Mouse (Mus musculus) lung, adult 18-20 months (tissue): ENCODE data around the gene Hdhd3.
"Not testable (repeated sequence)": the region's sequence is repeated elsewhere in the genome, so short reads cannot be mapped to it uniquely, and the experiment has no call there.

Experiments used
- DNase-seq, 2 experiments: peaks; one replicate each; pipeline ENCODE4 v3.0.0; 2022; ENCODE audit warnings: mixed read lengths in 2 of 2

Hdhd3 gene

DNA sequence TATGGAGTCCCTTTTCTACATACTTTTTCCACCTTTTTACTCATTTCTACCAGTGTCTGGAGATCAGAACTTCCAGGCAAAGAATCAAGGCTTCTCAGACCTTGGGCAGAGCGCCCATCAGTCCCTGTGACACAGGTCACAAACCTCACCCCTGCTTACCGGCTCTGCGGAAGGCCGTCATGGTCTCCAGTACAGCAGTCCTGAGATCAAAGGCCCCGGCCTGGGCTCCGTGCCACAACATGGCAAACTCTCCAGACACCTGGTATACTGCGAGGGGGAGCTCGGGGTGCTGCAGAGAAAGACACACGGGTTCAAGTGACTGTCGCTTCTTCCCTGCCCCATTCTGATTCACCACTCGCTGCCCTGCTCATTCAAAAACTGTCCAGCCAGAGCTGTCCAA is 6.7 kb upstream of the Hdhd3 start:
- no peak for DNase-seq

DNA sequence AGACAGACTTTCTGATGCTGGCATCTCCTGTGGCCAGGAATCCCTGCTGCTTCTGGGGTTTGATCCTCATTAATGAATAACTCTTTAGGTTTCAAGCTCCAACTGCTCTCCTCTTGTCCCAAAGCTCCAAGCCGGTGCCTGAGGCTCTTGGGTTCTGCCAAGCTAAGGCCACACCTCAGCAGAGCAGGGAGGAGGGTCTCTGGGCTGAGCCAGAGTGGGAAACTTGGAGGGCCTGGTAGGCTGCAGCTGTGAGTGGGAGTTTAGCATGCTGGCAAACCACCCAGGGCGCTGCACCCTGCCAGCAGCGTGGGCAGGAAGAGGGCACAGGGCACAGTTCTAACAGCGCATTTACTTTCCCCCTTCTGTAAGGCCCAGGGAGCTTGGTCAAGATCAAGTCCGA is 5.6 kb upstream of the Hdhd3 start:
- DNase-seq: no peak

DNA sequence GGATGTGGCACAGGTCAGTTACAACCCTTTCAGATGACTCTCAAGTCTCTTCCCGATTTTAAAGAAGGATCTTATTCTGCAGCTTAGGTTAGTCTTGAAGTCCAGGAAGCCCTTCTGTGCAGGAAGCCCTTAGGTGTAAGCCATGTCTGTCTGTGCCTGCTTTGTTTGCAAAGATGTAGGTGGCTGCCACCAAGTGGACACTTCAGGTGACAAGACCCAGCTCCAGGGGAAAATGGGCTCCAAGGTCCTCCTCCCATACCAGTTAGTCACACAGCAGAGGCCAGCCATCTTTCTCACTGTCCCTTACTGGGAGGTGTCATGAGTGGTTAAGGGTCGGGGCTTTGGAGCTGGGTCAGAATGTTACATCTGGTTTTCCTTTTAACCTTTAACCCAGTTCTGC is 3.5 kb upstream of the Hdhd3 start:
- DNase-seq: peak; percentile 25 to 53

DNA sequence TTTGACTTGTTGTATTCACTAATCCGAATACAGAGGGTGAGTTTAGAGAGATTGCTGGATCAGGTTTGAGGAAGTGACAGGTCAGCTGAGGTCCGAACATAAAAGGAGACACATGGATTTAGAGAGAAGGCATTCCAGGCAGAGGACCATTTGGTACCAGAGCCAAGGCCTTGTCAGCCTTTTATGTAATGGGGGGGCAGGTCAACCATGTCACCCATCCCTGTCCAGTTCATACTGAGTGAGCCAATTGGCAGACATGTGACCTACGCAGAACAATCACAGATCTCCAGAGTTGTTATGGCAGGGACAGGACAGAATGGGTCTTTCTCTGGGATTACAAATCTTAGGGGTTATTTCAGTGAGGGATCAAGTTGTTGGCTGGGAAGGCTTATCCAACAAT is 2.7 kb upstream of the Hdhd3 start:
- DNase-seq: no peak

DNA sequence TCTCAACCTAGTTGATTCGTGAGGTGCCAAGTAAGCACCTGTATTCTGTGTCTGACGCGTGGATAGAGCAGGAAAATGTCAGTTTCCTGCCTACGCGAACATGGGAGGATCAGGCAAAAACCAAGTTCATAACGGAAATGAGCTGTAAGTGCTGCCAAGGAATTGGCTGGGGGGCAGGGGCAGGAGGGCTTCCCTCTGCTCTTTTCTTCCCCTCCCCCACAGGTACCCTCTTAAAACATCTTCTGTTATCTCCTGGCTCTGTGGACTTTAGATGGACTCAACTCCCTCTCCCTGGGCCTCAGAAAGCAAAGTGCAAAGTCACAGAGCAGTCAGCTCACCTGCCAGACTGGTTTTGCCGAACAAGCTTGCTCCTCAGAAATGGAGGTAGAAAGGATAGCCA is 298 bp downstream of the Hdhd3 start:
- no peak for DNase-seq

DNA sequence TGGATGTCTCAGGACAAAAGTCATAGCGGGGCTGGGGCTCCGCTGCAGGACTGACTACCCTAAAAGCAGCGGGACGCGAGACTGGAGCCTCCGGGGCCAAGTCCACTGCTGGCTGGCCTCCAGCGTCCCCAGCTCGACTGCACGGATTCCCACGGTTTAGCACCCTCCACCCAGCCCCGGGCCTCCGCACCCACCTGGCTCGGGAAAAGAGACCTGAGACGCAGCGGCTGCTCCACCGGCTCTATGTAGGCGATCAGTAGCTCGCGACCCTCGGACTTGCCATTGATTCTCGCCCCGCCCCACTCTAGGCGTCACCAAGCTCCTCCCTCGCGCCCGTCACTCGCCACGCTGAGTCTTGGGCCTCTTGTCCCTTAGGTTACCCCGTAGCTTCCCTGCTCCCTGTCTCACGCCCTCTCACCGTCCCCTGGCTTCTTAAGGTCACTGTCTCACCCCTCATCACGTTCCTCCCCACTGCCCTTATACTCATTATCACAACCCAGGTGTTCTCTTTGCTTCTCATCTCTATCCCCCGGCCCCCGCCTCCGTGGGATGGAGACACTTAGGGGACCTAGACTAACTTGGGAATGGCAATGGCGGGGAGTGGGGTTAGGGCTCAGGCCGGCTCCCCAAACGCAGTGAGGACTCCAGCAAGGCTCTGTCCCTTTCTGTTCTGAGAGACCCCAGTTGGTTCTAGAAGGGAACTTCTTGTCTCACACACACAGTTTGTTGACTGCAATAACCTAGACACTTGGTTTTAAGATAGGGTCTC is 1.1 kb downstream of the Hdhd3 start:
- DNase-seq: peak; percentile 91 to 94

DNA sequence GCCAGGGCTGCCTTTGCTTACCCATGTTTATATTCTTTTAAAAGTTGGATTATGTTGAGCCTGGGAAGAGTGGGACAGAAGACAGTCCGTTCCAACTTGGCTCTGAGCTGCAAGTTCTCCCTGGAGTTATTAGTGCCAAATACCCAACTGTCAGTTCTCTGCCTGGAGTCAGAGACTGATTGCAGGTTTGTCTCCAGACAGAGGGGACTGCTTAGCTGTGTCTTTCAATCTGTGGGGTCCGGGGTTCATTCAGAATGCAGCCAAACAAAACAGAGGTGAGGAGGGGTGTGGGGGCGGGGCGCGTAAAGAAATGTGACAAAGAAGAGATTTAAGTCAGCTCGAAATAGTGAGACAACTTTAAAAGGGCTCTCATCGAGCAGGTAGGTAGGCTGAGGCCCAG is 1.7 kb downstream of the Hdhd3 start:
- DNase-seq: no peak

DNA sequence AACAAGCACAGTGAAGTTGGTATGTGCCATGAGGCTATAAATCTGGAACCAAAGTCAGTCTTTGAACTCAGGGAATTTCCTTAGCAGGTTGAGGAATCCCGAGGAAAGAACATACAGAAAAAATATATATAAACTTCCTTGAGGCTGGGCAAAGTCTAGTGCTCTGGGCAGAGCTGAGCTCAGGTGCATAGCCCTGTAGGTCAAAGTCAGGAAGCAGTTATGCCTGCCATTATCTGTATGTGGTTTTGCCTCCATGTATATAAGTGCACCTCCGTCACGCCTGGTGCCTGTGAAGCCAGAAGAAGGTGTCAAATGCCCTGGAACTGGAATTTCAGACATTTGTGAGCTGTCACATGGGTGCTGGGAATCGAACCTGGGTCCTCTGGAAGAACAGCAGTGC is 2.5 kb downstream of the Hdhd3 start:
- no peak for DNase-seq

DNA sequence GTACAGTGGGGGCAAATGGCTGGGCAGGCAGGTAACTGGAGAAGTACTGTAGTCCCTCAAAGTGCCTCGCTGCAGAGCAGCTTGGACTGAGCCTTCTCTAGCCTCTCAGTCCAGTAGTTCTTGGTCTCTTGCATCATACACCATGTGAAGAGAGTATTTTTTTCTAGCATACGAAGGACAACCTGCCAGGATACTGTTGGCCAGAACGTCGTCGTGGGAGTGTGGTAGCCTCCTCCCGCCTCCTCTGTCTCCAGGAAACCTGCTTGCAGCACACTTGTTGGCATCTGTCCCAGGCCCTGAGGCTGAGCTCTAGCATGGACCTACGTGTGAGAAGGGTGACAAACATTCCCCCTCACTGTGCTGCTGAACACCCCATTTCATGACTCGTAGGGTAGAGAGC is 6.5 kb downstream of the Hdhd3 start:
- DNase-seq: peak; percentile 83 to 90

DNA sequence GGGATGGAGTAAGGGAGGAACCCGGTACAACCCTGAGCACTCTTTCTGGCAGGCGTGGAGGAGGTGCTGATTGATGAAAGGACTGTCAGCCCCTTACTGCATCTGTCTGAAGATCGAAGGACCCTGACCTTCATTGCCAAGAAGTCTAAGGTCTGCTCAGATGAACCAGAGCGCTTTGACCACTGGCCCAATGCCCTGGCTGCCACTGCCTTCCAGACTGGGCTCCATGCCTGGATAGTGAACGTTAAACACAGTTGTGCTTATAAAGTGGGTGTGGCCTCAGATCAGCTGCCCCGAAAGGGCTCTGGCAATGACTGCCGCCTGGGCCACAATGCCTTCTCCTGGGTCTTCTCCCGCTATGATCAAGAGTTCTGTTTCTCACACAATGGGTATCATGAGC is 7.3 kb downstream of the Hdhd3 start:
- DNase-seq: peak; percentile 64 to 71

DNA sequence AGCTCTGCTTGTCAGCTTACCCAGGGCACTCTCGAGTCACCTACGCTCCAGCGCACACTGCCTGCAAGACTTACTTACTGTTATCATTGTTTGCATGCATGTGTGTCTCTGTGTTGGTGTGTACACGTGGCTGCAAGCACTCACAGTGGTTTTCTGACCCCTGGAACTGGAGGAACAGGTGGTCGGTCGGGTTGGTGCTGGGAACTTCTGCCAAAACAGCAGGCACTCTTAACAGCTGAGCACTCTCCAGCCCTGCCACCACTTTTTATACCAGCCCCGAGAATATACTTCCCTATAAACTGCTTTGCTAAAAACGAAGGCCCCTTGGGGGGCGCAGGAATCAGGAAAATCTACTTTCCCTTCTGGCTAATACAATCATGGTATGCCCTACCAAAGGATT is 9.0 kb downstream of the Hdhd3 start:
- no peak for DNase-seq

DNA sequence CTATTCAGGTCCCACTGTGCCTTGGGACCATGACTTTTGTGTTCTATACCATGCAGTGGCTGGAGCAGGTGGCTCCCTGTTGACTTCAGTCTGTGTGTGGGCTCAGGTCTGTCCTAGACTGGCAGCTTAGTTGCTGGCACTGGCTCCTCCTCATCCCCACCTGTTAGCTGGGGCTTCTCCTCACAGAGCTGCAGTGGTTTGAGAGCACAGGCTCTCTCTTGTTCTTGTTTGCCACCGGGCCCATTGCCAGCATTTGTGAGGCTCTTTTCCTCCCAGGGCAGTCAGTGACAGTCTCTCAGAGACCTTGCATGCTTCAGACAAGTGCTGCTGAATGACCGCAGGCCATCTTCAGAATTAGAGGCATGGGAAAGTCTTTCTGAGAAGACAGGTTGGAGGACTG is 10.6 kb downstream of the Hdhd3 start:
- DNase-seq: no peak

DNA sequence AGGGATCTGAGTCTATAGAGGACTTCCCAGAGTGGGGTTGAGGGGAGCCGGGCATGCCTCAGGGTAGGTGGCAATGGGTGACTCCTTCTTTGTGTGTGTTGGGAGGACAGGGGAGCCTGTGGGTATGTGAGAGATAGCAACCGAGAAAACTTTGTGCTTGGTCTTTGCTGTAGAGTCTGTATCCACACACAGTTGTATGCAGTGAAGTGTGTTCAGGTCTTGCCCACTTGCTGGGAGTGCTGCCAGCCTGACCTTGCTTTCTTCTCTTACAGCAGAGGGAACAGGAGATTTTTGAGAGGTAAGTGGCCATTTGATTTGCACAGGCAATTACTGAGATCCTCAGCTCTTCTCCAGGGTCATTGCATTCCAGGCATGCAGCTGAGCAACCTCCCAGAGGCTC is 15.4 kb downstream of the Hdhd3 start:
- DNase-seq: no peak

DNA sequence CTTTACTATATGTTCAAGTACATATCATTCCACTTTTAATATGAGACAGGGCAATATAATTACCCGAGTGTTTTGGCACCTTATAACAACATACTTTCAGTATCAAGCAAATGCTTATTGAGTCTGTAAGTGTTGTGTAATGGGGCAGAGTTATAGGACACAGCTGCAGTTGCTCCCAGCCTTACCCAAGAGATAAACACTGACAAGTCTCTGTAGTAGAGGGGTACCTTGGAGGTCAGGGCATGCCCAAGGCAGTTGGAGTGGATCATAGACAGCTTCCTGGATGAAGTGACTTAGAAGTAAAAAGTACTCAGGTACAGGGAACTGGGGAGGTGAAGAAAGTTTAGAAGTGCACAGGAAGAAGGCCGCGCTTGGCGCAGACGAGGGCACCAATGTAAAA is 16.1 kb downstream of the Hdhd3 start:
- no peak for DNase-seq

DNA sequence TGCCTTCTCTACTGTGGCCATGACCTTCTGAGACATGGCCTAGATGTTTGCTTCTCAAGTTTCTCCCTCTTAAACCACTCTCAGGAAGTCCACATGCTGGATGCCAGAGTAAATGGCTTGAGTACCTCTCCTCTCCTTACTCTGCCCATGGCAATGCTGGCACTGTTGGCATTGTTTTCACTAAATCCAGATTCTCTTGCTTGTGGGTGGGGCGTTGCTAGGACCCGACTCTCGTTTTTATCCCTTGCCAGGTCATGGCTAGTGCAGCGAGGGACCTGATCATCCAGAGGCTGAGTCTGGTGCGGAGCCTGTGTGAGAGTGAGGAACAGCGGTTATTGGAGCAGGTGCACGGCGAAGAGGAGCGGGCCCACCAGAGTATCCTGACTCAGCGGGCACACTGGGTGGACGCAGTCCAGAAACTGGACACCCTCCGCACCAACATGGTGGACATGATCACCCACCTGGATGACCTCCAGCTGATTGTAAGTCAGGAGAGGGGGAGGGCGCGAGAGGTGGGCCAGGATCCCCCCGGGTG is 17.0 kb downstream of the Hdhd3 start:
- peak; percentile 81 to 90 for DNase-seq

DNA sequence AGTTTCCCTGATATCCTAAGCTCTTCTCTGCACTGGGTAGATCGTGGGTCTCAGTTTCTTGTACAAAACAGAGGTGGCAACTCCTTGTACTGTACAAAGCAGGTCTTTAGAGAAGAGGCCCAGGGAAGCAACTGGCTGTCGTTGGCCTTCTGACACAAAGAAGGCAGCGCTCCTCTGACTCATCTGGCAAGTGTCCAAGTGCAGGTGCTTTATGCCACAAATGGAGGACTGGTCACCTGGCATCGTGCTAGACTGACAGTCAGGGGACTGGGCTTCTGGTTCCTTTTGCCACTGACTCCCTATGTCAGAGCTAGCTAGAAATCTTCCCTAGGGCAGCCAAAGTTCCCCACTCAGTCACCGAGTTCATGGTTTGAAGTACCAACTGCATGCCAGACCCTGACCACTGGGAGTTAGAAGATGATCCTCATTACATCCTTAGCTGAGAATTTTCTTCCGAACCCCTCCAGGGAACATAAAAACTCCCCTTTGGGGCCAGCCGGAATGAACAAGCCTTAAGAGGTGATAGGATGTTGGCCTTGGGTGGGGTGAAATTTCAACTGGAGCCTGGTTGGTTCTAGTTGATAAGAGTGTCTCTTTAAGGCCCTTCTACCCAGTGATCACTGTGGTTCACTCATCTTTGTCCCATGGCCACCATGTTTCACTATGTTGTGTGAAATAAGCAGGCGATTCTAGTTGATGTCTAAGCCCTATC is 17.7 kb downstream of the Hdhd3 start:
- DNase-seq: peak; percentile 67 to 74

DNA sequence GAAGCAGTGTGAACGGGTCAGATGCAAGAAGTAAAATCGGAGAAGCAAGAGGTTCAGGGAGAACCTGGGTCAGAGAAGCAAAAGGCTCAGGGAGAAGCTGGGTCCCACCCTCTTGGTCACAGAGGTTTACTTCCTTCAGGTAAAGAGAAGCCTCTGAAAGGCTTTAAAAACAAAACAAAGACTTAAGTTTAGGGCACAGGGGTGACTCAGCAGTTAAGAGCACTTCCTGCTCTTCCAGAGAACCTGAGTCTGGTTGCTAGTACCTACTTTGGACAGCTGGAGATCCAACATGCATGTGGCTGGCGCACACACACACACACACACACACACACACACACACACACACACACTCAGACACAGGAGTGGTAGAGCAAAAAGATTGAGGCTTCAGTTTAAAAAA is 18.3 kb downstream of the Hdhd3 start:
- no peak for DNase-seq

DNA sequence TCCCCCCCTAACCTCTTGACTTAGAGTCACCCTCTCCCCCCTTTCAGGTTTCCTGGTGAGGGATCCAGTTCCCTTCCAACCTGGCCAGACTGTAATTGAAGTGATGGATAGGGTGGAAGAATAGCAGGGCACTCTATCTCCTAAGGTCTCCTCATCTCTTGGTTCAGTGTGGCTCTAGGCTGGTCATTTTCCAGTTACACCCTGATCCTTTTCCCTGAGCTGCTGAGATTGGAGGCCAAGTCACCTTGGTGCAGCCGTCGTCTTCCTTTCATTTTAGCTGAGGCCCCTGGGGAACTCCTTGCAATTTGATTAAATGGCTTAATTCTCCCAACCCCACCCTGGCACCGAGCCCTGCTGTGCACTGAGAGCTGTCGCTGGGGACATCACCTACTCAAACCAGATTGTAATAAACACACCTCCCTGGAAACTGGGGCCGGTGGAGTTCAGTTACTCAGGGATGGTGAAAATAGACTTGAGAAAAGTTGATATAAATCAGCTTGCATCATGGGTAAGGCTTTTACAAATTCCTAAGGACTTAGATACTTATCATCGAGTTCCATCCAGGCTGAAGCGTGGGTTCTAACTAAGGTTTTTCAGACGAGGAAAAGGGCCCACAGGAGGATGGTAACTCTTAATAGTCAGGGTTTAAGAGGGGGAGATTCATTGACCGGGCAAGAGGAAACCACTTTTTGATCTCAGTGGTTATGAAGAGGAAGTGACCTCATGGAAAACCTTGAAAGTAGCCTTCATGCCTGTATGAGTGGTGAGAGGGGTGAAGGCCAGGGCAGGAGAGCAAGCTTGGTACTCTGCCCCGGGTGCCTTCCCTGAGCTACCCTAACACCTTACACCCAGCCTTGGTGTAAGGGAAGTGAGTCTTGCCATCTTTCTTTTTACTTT is 22.3 kb downstream of the Hdhd3 start:
- DNase-seq: no peak

DNA sequence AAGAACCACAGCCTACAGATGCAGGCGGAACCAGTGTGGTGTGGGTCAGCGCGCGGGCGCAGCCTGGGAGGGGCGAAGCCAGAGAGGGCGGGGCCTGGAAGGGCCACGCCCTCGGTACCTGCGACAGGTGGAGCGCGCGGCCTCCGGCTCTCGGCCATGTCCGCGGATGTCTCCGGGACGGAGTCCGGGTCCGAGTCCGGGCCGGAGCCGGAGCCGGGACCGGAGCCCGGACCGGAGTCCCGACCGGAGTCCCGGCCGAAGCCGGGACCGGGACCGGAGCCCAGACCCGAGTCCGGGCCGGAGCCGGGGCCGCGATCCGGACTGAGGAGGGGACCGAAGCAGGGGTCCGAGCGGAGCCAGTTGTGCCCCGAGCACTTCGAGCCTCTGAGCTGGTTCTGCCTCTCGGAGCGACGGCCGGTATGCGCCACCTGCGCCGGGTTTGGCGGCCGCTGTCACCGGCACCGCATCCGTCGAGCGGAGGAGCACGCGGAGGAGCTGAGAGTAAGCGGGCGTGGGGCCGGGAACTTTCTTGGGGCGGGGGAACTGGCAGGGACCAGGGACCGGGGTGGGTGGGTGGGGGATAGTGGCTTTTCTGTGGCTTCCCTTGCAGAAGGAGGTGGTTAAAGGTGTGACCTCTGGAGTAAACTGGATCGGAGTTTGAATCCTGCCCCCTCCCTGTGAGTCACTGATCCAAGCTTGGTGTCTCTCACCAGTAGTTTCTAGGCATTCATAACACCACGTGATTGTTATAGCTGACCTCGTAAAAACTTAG is 23.1 kb downstream of the Hdhd3 start, which contains the start of gene Bspry:
TSS of gene Bspry (plus strand) at position 117 of the 772 bp plus-strand sequence.
- peak; percentile 62 to 76 for DNase-seq

DNA sequence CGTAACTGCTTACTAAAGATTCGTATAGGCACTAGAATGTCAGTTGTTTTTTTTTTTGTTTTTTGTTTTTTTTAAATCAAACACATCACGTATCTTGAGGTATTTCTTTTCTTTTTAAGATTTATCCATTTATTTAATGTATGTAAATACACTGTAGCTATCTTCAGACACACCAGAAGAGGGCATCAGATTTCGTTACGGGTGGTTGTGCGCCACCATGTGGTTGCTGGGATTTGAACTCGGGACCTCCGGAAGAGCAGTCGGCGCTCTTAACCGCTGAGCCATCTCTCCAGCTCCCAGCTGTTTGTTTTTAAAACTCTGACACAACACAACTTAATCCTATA is 23.7 kb downstream of the Hdhd3 start:
- not testable (repeated sequence) for DNase-seq

DNA sequence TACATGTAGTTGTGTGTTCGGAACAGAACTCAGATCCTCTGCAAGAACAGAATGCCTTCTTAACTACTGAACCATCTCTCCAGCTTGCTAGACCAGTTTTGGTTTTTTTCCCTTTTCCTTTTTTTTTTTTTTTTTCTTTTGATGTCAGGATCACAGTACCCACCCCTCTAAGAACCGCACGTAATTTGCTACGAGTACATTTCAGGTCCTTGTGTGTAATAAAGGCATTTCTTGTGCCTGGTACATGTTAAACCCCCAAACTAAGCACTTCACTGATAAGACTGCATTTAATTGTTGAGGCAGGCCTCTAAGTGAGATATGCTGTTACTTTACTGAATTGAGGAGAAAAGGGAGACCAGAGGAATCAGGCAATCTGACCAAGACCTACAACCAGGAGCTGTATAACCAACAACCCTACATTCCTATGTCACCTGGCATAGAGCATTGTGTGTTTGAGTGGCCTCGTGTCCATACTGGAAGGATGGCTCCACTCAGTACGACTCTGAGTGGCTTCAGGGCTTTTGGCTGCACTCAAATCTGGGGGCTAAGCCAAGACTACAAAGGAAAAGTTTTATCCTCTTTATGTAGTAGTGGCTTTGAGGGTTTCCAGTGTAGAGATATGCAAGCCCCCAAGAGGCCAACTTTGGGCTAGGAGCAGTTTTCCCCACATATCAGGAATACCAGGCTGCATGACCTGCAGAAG is 25.6 kb downstream of the Hdhd3 start:
- DNase-seq: no peak

DNA sequence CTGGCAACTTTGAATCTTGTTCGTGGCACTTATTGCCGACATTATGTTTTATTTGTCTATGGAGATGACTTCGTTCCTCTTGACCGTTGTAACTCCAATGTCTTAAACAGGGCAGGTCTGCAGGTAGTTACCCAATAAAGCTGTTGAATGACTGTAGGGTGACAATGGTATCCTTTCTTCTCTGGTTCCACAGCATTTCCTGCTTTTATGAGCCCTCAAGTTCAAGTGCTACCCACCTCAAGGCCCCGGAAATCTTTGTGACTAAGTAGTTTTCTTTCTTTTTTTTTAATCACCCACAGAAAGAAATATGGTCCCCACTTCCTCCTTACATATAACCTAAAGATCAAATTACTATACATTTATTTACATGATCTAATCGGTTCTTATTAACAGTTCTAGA is 27.5 kb downstream of the Hdhd3 start:
- DNase-seq: no peak
